Mouse (Mus musculus): ENCODE data around the gene Smoc1.

DNA sequence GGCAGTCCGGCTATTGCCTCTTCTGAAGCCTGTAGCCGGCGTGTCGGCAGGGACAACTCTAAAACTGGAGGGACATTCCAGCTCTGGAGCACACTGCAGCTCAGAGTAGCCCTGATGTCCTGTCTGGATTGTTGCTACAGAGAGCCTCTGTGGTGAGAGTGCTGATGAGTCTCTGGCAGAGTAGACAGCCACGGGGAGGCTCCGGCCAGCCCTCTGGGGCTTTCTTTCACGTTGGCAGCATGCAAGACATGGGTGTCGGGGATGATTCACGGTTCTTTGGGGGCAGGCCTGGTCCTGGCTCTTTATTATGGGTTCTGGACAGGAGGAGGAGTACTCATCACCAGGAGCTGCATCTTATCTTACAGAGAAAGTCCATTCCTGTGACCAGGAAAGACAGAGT is 140.5 kb downstream of the Smoc1 start:
- TF ChIP-seq POLR2A (IDR thresholded peaks at IDR 0.05; ENCODE audit: control insufficient read depth, low read depth, low read length) (no peak), CTCF (IDR thresholded peaks at IDR 0.05; ENCODE audit: control insufficient read depth, insufficient read depth, insufficient replicate concordance, low read depth, low read length) (no peak)

Data from testis, adult 2 months (tissue).